Mouse (Mus musculus): ENCODE measurements around the gene Ap1ar. TPM values are rescaled to one million over a fixed set of nuclear protein-coding genes. Genes with fewer than 3 reads are reported as not detected.

Gene Ap1ar
- polyA plus RNA-seq, 1 experiment from 2014 or later = 11.1 TPM

DNA sequence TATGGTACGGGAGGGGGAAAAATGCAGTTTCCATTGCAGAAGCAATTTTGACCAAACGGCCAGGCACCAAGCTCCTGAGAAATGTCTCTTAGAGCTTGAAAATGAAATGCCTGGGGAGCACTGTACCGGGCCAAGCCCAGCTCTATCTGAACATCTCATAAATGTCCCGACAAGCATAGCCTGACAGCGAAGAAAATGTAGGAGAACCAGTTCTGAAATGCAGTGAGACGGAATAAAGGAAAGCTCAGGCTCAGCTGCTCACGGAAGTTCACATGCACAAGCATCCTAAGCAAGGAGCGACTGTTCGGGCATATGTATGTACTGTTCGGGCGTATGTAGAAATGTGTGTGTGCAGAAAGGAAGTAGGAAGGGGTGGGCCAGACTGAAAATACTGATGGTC lies 24.0 kb upstream of the Ap1ar start:
- Histone ChIP-seq H3K27ac (ENCODE audit: low read depth) (no peak overlapping the region), H3K9ac (replicated peaks) (no peak overlapping the region), H3K36me3 (replicated peaks; ENCODE audit: insufficient read depth, low read length) (no peaks in the 10 kb centered on the region), H3K9me3 (ENCODE audit: low read length) (no peaks in the 10 kb centered on the region), H3K4me3 (ENCODE audit: low read depth, low read length) (no peak overlapping the region), H3K27me3 (ENCODE audit: insufficient read depth, low read length) (no peaks in the 10 kb centered on the region), H3K4me1 (ENCODE audit: insufficient read depth) (no peaks in the 10 kb centered on the region; the same call in 1 of the 2 replicates), H3K4me2 (ENCODE audit: low read depth, low read length) (no peak overlapping the region)
- TF ChIP-seq EP300 (IDR thresholded peaks at IDR 0.05; ENCODE audit: low read depth) (no peak), CTCF (IDR thresholded peaks at IDR 0.05; ENCODE audit: low read depth) (no peak)
- no peak for DNase-seq
- ATAC-seq = no peak
- 88% methylated on average over 11 of the region's 11 CpGs for WGBS (ENCODE audit: insufficient replicate concordance)

DNA sequence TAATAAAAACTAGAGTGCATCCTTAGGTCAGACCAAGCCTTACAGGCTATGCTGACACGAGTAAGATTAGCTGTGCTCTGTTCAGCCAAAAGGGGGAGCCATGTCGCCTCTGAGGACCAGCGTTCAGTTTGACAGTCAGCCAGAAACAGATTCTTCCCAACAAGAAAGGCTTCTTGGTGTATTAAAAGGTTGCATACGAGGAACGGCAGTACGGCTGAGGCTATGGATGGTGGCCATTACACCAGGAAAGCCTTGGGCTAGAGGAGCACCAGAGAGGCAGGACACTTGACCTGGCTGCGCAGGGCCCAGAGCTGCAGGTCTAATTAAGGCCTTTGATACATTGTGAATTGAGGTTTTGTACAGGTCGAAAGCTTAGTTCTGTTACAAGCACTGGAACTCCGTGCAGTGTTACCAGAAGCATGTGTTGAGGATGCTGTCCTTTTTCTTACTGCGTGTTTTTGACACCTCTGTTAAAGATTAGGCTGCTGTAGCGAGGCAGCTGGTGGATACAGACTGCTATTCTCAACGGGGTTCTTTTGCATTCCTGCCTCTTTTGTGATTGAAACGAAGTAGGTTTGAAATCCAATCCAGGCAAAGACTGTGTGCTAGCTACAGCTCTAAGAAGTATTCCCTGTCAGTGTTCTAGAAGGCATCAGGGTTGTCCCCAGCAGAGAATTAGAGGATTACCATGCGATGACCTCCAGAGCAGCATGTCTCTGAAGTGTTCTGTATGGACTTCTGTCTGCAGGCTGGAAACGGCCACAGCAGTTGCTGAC lies 16.3 kb upstream of the Ap1ar start:
- Histone ChIP-seq H3K27ac (ENCODE audit: low read depth) (no peak overlapping the region), H3K9ac (replicated peaks) (no peak overlapping the region), H3K36me3 (replicated peaks; ENCODE audit: insufficient read depth, low read length) (no peaks in the 10 kb centered on the region), H3K4me2 (ENCODE audit: low read depth, low read length) (no peak overlapping the region), H3K27me3 (ENCODE audit: insufficient read depth, low read length) (no peaks in the 10 kb centered on the region), H3K4me3 (ENCODE audit: low read depth, low read length) (no peak overlapping the region), H3K9me3 (ENCODE audit: low read length) (no peaks in the 10 kb centered on the region), H3K4me1 (ENCODE audit: insufficient read depth) (peaks cover 3% of the 10 kb centered on the region; the same call in 1 of the 2 replicates)
- DNase-seq (peak; percentile 77), ATAC-seq (peak; percentile 79)
- 44% methylated on average over 15 of the region's 15 CpGs for WGBS (ENCODE audit: insufficient replicate concordance)
- peak; percentile 94 for TF ChIP-seq CTCF (IDR thresholded peaks at IDR 0.05; ENCODE audit: low read depth)
- TF ChIP-seq EP300 (IDR thresholded peaks at IDR 0.05; ENCODE audit: low read depth) = no peak

DNA sequence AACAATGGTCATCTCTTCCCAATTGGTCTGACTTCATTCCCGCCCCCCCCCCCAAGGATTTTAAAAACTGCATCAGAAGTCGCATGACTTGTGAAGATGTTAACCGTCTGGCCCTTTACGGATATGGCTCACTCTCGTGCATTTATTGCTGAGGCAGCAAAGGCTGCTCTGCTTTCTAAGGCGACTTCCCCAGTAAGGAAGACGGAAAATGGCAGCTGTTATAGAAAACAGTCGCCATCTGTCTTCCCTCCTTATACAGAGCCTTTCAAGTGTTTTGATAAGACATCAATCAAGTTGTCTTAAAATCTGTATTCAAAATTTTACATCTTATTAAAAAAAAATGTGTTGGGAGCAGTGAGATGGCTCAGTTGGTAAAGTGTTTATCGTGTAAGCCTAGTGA lies 15.4 kb upstream of the Ap1ar start:
- no peak overlapping the region for H3K27ac ChIP-seq (ENCODE audit: low read depth)
- DNase-seq (no peak), ATAC-seq (no peak)
- WGBS (ENCODE audit: insufficient replicate concordance) = 79% methylated on average over 9 of the region's 9 CpGs
- H3K36me3 ChIP-seq (replicated peaks; ENCODE audit: insufficient read depth, low read length) = no peaks in the 10 kb centered on the region
- H3K27me3 ChIP-seq (ENCODE audit: insufficient read depth, low read length) = no peaks in the 10 kb centered on the region
- no peak overlapping the region for H3K4me2 ChIP-seq (ENCODE audit: low read depth, low read length)
- H3K4me3 ChIP-seq (ENCODE audit: low read depth, low read length) = no peak overlapping the region
- H3K9ac ChIP-seq (replicated peaks) = no peak overlapping the region
- H3K9me3 ChIP-seq (ENCODE audit: low read length) = no peaks in the 10 kb centered on the region
- peaks cover 3% of the 10 kb centered on the region; the same call in 1 of the 2 replicates for H3K4me1 ChIP-seq (ENCODE audit: insufficient read depth)
- TF ChIP-seq CTCF (IDR thresholded peaks at IDR 0.05; ENCODE audit: low read depth) = no peak
- no peak for TF ChIP-seq EP300 (IDR thresholded peaks at IDR 0.05; ENCODE audit: low read depth)

DNA sequence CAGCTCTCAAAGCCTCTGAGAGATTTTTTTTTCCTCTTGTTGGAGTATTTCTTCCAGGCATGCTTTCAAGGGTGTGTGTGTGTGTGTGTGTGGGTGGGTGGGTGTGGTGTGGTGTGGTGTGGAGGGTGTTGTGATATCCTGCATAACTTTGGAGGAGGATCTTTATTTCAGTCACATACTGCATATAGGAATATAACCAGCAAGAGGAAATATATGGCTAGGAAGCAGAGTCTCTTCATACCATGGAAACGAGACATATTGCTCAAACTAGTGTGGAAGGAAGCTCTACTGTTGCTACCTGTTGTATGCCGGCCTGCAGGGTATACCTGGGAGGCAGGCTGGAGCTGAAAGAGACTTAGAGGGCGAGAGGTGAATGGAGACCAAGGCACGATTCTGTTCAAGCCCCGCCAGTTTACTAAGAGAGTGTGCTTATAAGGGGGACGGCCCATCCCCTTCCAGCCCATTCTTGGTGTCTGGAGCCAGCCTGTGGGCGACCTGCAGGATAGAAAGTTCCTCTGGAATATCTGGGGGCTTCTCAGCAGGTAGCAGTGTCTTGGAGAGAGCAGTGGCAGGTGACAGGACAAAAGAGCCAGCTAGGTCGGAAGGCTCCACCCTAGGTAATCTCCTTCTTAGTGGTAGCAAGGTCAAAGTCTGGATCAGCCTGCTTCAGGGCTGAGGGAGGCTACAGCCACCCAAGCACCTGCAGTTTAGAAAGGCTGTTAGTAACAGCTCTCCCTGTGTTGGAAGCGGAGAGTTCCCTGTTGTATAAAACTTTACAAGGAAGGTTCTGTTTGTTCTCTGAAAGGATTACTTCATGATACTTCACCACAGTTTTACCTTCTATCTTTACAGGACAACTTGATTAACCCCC lies 13.7 kb upstream of the Ap1ar start:
- H3K9ac ChIP-seq (replicated peaks) = no peak overlapping the region
- H3K27ac ChIP-seq (ENCODE audit: low read depth) = no peak overlapping the region
- H3K4me2 ChIP-seq (ENCODE audit: low read depth, low read length) = no peak overlapping the region
- 72% methylated on average over 9 of the region's 9 CpGs for WGBS (ENCODE audit: insufficient replicate concordance)
- no peaks in the 10 kb centered on the region for H3K9me3 ChIP-seq (ENCODE audit: low read length)
- no peaks in the 10 kb centered on the region for H3K36me3 ChIP-seq (replicated peaks; ENCODE audit: insufficient read depth, low read length)
- ATAC-seq (no peak), DNase-seq (no peak)
- no peak overlapping the region for H3K4me3 ChIP-seq (ENCODE audit: low read depth, low read length)
- TF ChIP-seq EP300 (IDR thresholded peaks at IDR 0.05; ENCODE audit: low read depth) (no peak), CTCF (IDR thresholded peaks at IDR 0.05; ENCODE audit: low read depth) (no peak)
- H3K4me1 ChIP-seq (ENCODE audit: insufficient read depth) = peaks cover 3% of the 10 kb centered on the region; the same call in 1 of the 2 replicates
- no peaks in the 10 kb centered on the region for H3K27me3 ChIP-seq (ENCODE audit: insufficient read depth, low read length)

DNA sequence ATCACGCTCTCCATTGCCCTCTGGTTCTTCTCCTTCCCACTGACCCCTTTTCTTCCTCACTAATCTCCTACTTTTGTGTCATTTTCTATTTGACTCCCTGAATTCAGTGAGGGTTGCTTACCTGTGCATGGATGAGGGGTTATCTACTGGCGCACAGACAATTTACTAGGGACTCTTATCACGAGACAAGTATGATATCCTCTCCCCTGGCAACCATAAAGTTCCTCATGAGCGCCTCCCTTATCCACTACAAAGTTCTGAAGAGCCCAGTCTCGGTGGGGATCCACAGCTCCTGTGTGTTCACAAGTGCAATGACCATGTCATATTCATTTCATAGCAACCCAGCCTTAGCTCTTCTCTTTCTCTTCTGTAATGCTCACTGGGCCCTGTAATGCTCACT lies 12.6 kb upstream of the Ap1ar start:
- ATAC-seq = no peak
- H3K4me1 ChIP-seq (ENCODE audit: insufficient read depth) = peaks cover 3% of the 10 kb centered on the region; the same call in 1 of the 2 replicates
- 0 out of 2 replicates have a peak, but pooled peaks have one; percentile 7 for TF ChIP-seq CTCF (IDR thresholded peaks at IDR 0.05; ENCODE audit: low read depth)
- TF ChIP-seq EP300 (IDR thresholded peaks at IDR 0.05; ENCODE audit: low read depth) = no peak

More for the DNA sequence above, 12.6 kb upstream of the Ap1ar start:
- H3K36me3 ChIP-seq (replicated peaks; ENCODE audit: insufficient read depth, low read length) = no peaks in the 10 kb centered on the region
- H3K27me3 ChIP-seq (ENCODE audit: insufficient read depth, low read length) = no peaks in the 10 kb centered on the region
- 53% methylated on average over 5 of the region's 5 CpGs for WGBS (ENCODE audit: insufficient replicate concordance)
- no peak overlapping the region for H3K9ac ChIP-seq (replicated peaks)
- no peaks in the 10 kb centered on the region for H3K9me3 ChIP-seq (ENCODE audit: low read length)
- H3K27ac ChIP-seq (ENCODE audit: low read depth) = no peak overlapping the region
- no peak for DNase-seq
- no peak overlapping the region for H3K4me2 ChIP-seq (ENCODE audit: low read depth, low read length)
- H3K4me3 ChIP-seq (ENCODE audit: low read depth, low read length) = no peak overlapping the region
